ENCODE assay signal across 10 mouse cellular contexts in genomic region chr4:13264982-13265732, GRCm38 (mm10).
DNase-seq lines count a peak whose midpoint lies in the region; ATAC-seq lines count a peak whose summit lies in the region.
"Had no signal": no experiment of that assay in that cellular context is flagged by ENCODE, and none has a peak within 500 bp of the region (broad histone marks: within the 10 kb centered on the region; RNA-seq: fewer than 3 reads in every experiment).

No protein-coding gene starts in this region.

- intact Hi-C loops in left cerebral cortex, postnatal 36 days (cut with DNase I): no loop called here

- ATAC-seq in midbrain, embryonic 14.5 days (ENCODE audit: low FRiP score, low TSS enrichment): no peak
- no peak for ATAC-seq in hindbrain, embryonic 13.5 days (ENCODE audit: low FRiP score)

- peak; percentile 37 for DNase-seq in midbrain, embryonic 14.5 days
- no peak for DNase-seq in midbrain, embryonic 10.5 days (ENCODE audit: low spot score)
- DNase-seq in forelimb bud, embryonic 11.5 days (ENCODE audit: low read depth, low spot score): peak; percentile 78
- peak; percentile 46 for DNase-seq in heart, postnatal 4 days
- peak; percentile 81 for DNase-seq in yolk sac, embryonic 10.5 days (ENCODE audit: low spot score)
- no peak for DNase-seq in left cerebral cortex, postnatal 36 days (ENCODE audit: low spot score in 2 of 2)
- DNase-seq: gastrocnemius, postnatal 36 days had no signal

- H3K9ac ChIP-seq in midbrain, embryonic 14.5 days (replicated peaks; ENCODE audit: low read length): no peak overlapping the region
- H3K9ac ChIP-seq in hindbrain, embryonic 13.5 days: no peak overlapping the region
- H3K9ac ChIP-seq: embryonic facial prominence, embryonic 13.5 days; neural tube, embryonic 13.5 days had no signal

- H3K4me2 ChIP-seq in midbrain, embryonic 14.5 days (ENCODE audit: low read length): no peak overlapping the region
- H3K4me2 ChIP-seq in hindbrain, embryonic 13.5 days: no peak overlapping the region
- H3K4me2 ChIP-seq: embryonic facial prominence, embryonic 13.5 days; neural tube, embryonic 13.5 days had no signal

- no peaks in the 10 kb centered on the region for H3K9me3 ChIP-seq in midbrain, embryonic 14.5 days (ENCODE audit: control insufficient read depth, low read length)
- no peaks in the 10 kb centered on the region for H3K9me3 ChIP-seq in midbrain, embryonic 10.5 days (replicated peaks)
- H3K9me3 ChIP-seq in hindbrain, embryonic 13.5 days: no peaks in the 10 kb centered on the region
- H3K9me3 ChIP-seq: embryonic facial prominence, embryonic 13.5 days; neural tube, embryonic 13.5 days had no signal

- no peaks in the 10 kb centered on the region for H3K27me3 ChIP-seq in midbrain, embryonic 14.5 days (ENCODE audit: control insufficient read depth, insufficient read depth, low read length)
- H3K27me3 ChIP-seq in midbrain, embryonic 10.5 days (ENCODE audit: low read depth, poor library complexity, severe bottlenecking): no peaks in the 10 kb centered on the region
- no peaks in the 10 kb centered on the region for H3K27me3 ChIP-seq in hindbrain, embryonic 13.5 days
- H3K27me3 ChIP-seq: embryonic facial prominence, embryonic 13.5 days; neural tube, embryonic 13.5 days had no signal

- H3K36me3 ChIP-seq in midbrain, embryonic 14.5 days (ENCODE audit: control insufficient read depth, insufficient read depth, low read length): no peaks in the 10 kb centered on the region
- no peaks in the 10 kb centered on the region for H3K36me3 ChIP-seq in midbrain, embryonic 10.5 days
- no peaks in the 10 kb centered on the region for H3K36me3 ChIP-seq in hindbrain, embryonic 13.5 days
- H3K36me3 ChIP-seq: embryonic facial prominence, embryonic 13.5 days; neural tube, embryonic 13.5 days had no signal

- WGBS in midbrain, embryonic 14.5 days: 57% methylated on average over 5 of the region's 5 CpGs
- WGBS in midbrain, embryonic 10.5 days: 71% methylated on average over 5 of the region's 5 CpGs
- 67% methylated on average over 5 of the region's 5 CpGs for WGBS in hindbrain, embryonic 13.5 days

- no peak overlapping the region for H3K27ac ChIP-seq in midbrain, embryonic 14.5 days (replicated peaks; ENCODE audit: low read depth, low read length)
- H3K27ac ChIP-seq in midbrain, embryonic 10.5 days (replicated peaks): no peak overlapping the region
- no peak overlapping the region for H3K27ac ChIP-seq in hindbrain, embryonic 13.5 days
- H3K27ac ChIP-seq: embryonic facial prominence, embryonic 13.5 days; neural tube, embryonic 13.5 days had no signal

- no peaks in the 10 kb centered on the region for H3K4me1 ChIP-seq in midbrain, embryonic 14.5 days (ENCODE audit: control insufficient read depth, insufficient read depth, low read length)
- H3K4me1 ChIP-seq in midbrain, embryonic 10.5 days: peaks cover 7% of the 10 kb centered on the region; the same call in 1 of the 2 replicates
- H3K4me1 ChIP-seq in hindbrain, embryonic 13.5 days (replicated peaks): peaks cover 12% of the 10 kb centered on the region

- H3K4me3 ChIP-seq in midbrain, embryonic 14.5 days (replicated peaks; ENCODE audit: low read depth, low read length): no peak overlapping the region
- H3K4me3 ChIP-seq in midbrain, embryonic 10.5 days: no peak overlapping the region
- no peak overlapping the region for H3K4me3 ChIP-seq in hindbrain, embryonic 13.5 days
- H3K4me3 ChIP-seq: embryonic facial prominence, embryonic 13.5 days; neural tube, embryonic 13.5 days had no signal

Comparison
In these comparisons a context has a peak if more than half of its experiments do, and no peak if none do; other contexts are left out.
1. DNase-seq: peak in midbrain, embryonic 14.5 days (single experiment), forelimb bud, embryonic 11.5 days (single experiment), heart, postnatal 4 days (single experiment) and yolk sac, embryonic 10.5 days (single experiment); none in midbrain, embryonic 10.5 days (single experiment) and left cerebral cortex, postnatal 36 days (0 of 2).